Mouse (Mus musculus) testis, postnatal 14 days (tissue): ENCODE data around the gene S100b.

Source experiments
- DNase-seq: peaks from one replicate; pipeline ENCODE4 v3.0.0; 2021; ENCODE audit warnings: low spot score

Gene S100b

GRCm38 (mm10) chr10:76260358-76261059 is 6.9 kb downstream of the S100b start:
- no peak for DNase-seq

- no peak for DNase-seq
Measured at GRCm38 (mm10) chr10:76261447-76261846, 7.8 kb downstream of the S100b start.

GRCm38 (mm10) chr10:76262431-76262830 is 8.8 kb downstream of the S100b start:
- DNase-seq, result peak; percentile 58

- no peak for DNase-seq
Measured at GRCm38 (mm10) chr10:76271238-76271637, 17.6 kb downstream of the S100b start.

GRCm38 (mm10) chr10:76275256-76275655 is 21.6 kb downstream of the S100b start:
- DNase-seq, result no peak

- DNase-seq, result no peak
Measured at GRCm38 (mm10) chr10:76278541-76279097, 25.0 kb downstream of the S100b start.

GRCm38 (mm10) chr10:76288268-76288993 is 34.8 kb downstream of the S100b start:
- no peak for DNase-seq

GRCm38 (mm10) chr10:76289052-76289451 is 35.4 kb downstream of the S100b start:
- no peak for DNase-seq

GRCm38 (mm10) chr10:76289936-76290671 is 36.5 kb downstream of the S100b start:
- DNase-seq, result no peak

GRCm38 (mm10) chr10:76293222-76293621 is 39.6 kb downstream of the S100b start:
- DNase-seq, result no peak

- DNase-seq, result no peak
Measured at GRCm38 (mm10) chr10:76300133-76300532, 46.5 kb downstream of the S100b start.

- DNase-seq, result no peak
Measured at GRCm38 (mm10) chr10:76306738-76307137, 53.1 kb downstream of the S100b start.
